Mouse (Mus musculus) B cell, adult (primary cell): ENCODE results near the gene Plekhg5. TPM values are rescaled to one million over a fixed set of nuclear protein-coding genes. Genes with fewer than 3 reads are reported as not detected.

Source experiments
- total RNA-seq: library from RNA; stranded (reverse); gene quantifications from 4 replicates; pipeline ENCODE4 v1.2.4, GENCODE M21; 2023; ENCODE audit not compliant: inconsistent age

Gene Plekhg5
- 1.5 to 3.0 TPM (median 2.6 TPM) in 4 replicates for total RNA-seq

GRCm38 (mm10) chr4:152072121-152072601 is at the start of gene Plekhg5:
TSS of gene Plekhg5 (plus strand) at chr4:152072498.

DNA sequence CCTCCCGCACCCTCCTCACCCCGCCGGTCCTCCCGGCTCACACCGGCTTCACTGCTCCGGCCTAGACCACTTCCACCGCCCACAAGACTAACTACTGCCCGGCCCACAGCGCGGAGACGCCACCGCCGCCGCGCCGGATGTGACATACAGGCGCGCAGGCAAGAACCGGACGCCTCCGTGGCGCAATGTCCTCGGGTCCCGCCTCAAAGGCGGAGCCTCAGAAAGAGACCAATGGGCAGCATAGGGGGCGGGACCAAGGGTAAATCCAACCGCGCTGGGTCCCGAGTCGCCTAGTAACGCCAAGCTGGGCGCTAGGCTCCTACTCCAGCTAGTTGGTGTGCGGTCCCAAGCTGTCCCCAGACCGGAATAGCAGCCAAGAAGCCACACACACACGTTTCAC is 44.8 kb upstream of the Plekhg5 start, which contains the start of gene Zbtb48:
Zbtb48 (minus strand) TSS at position 148 of the 400 bp plus-strand sequence.

GRCm38 (mm10) chr4:152038225-152038984 is 33.9 kb upstream of the Plekhg5 start, which contains the start of gene Tas1r1:
TSS of gene Tas1r1 (minus strand) at chr4:152038568.

GRCm38 (mm10) chr4:152038985-152039830 is 33.1 kb upstream of the Plekhg5 start, which contains the start of gene Nol9:
TSS of gene Nol9 (plus strand) at chr4:152039321.

GRCm38 (mm10) chr4:152115921-152116612 is 43.8 kb downstream of the Plekhg5 start, which contains the start of gene Tnfrsf25:
TSS of gene Tnfrsf25 (plus strand) at chr4:152115934.

DNA sequence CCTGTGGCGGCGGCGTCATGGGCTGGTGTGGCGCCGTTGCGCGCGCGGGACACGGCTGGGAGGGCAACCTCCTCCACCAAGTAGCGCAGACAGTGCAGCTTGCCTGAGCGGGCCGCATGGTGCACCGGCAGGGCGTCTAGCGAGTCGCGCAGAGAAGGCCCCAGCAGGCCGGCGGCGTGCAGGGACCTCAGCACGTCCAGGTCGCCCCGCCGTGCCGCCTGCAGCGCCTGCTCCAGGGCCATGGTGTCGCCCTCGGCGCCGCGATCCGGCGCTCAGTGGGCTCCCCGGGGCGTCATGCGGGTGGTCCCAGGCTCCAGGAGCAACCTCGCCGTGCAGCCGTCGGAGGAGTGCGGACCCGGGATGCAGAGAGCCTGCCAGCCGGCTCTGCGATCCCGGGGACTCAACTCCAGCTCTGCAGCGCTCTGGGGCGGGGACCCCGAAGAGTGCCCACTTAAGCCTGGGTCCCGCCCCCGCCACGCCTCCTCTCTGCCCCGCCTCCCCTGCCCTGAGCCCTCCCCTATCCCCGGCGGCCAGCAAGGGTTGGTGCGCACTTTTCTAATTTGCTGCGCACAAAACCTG is 79.8 kb downstream of the Plekhg5 start, which contains the start of gene Espn:
Espn (minus strand) TSS at position 406 of the 579 bp plus-strand sequence.

GRCm38 (mm10) chr4:152158585-152159284 is 86.4 kb downstream of the Plekhg5 start, which contains the start of gene Hes2:
TSS of gene Hes2 (plus strand) at chr4:152158867.

Other genes starting within 250 kb of the Plekhg5 start
- gene Camta1, start 210.6 kb upstream of the Plekhg5 start, total RNA-seq = 29.0 to 45.3 TPM (median 38.0 TPM) in 4 replicates
- 63.0 to 74.3 TPM (median 70.1 TPM) in 4 replicates for gene Dnajc11, start 138.8 kb upstream of the Plekhg5 start, total RNA-seq
- 32.4 to 40.3 TPM (median 37.0 TPM) in 4 replicates for gene Thap3, start 83.5 kb upstream of the Plekhg5 start, total RNA-seq
- gene Phf13, start 76.2 kb upstream of the Plekhg5 start, total RNA-seq = 4.3 to 4.9 TPM (median 4.6 TPM) in 4 replicates
- gene Klhl21, start 63.7 kb upstream of the Plekhg5 start, total RNA-seq = 16.6 to 19.0 TPM (median 17.2 TPM) in 4 replicates
- 20.9 to 34.7 TPM (median 26.9 TPM) in 4 replicates for gene Zbtb48, start 44.8 kb upstream of the Plekhg5 start, total RNA-seq
- 0.19 to 0.69 TPM (median 0.51 TPM) in 3 of 4 replicates, not detected in the other for gene Tas1r1, start 33.9 kb upstream of the Plekhg5 start, total RNA-seq
- gene Nol9, start 33.2 kb upstream of the Plekhg5 start, total RNA-seq = 39.8 to 45.6 TPM (median 41.7 TPM) in 4 replicates
- not detected in 4 replicates for gene Tnfrsf25, start 43.4 kb downstream of the Plekhg5 start, total RNA-seq
- gene Espn, start 79.9 kb downstream of the Plekhg5 start, total RNA-seq = 0.99 to 1.7 TPM (median 1.0 TPM) in 4 replicates
- gene Hes2, start 86.4 kb downstream of the Plekhg5 start, total RNA-seq = not detected in 4 replicates
- gene Acot7, start 105.6 kb downstream of the Plekhg5 start, total RNA-seq = 3.3 to 7.2 TPM (median 5.1 TPM) in 4 replicates
- 0.13 to 0.18 TPM in 2 of 4 replicates, not detected in the others for gene Gpr153, start 201.7 kb downstream of the Plekhg5 start, total RNA-seq
- not detected in 4 replicates for gene Hes3, start 219.2 kb downstream of the Plekhg5 start, total RNA-seq
- 24.4 to 32.0 TPM (median 29.6 TPM) in 4 replicates for gene Icmt, start 224.7 kb downstream of the Plekhg5 start, total RNA-seq
- gene Rnf207, start 246.5 kb downstream of the Plekhg5 start, total RNA-seq = not detected in 4 replicates